Mouse (Mus musculus): ENCODE results near the gene Hgd.

Gene Hgd

DNA sequence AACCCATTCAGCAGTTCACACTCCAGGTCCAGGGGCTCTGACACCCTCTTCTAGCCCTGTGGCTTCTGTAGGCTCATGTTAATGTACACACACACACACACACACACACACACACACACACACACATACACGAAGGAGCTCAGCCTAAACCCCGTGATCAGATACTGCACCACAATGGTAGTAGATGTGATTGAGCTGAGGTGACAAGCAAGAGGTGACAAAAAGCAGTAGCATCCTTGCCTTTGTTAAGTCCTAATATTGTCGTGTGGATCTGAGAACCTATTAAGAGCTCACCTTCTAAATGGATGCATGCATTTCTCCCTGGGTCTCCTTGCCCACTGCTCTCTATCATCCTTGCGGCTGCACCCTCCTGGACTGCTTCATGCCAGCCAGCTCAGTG is 698 bp downstream of the Hgd start:
- no peak for DNase-seq (ENCODE audit: low read depth, low spot score)

DNA sequence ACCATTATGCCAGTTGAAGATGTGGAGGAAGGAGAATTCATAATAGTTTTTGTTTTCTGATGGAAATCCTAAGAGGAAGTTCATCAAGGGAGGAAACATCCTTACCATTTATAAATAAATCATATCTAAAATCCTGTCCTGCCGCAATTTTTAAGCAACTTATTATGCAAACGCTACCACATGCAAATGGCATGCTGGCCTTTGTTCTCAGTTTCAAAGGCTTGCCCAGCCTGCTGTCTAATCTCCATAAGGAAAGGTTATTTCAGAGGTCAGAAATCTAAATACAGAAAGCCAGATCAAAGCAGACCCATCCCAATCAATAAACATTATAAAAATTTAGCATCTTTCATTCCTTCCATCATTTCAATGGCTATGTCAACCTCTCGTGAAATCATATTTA is 1.9 kb downstream of the Hgd start:
- no peak for DNase-seq (ENCODE audit: low read depth, low spot score)

DNA sequence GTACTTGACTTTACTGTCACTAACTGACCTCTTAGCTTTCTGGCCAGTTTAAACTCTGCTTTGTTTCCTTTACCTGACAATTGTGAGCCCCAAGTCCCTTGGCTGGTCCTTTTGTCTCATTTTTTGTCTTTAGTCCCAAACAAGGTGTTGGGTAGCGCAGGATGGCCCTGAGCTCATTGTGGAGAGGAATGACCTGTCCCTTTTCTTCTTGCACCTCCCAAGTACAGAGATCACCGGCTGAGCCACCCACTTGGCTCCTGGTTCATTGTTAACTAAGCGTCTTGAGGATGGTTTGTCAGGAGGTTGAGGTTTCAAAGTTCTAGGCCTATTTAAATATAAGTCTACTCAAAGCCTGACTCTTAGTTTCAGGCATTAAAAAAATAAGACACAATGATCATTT is 3.4 kb downstream of the Hgd start:
- no peak for DNase-seq (ENCODE audit: low read depth, low spot score)

DNA sequence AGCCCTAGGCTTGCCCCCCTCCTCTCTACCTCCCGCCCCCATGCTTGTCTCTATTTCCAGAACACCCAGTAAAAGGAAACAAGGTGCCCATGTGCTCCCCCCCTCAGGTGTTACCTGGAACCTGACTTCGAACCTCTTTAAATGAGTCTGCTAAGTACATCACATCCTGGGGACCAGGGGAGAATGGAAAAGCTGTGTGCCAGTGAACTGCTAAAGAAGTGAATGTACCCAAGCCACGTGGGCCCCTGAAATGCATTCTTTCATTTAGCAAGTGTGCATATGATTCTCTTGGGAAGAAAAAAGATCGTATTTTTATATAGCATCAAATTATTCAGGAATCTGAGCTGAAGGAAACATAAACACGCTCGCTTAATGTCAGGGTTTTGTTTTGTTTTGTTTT is 3.8 kb downstream of the Hgd start:
- no peak for DNase-seq (ENCODE audit: low read depth, low spot score)

DNA sequence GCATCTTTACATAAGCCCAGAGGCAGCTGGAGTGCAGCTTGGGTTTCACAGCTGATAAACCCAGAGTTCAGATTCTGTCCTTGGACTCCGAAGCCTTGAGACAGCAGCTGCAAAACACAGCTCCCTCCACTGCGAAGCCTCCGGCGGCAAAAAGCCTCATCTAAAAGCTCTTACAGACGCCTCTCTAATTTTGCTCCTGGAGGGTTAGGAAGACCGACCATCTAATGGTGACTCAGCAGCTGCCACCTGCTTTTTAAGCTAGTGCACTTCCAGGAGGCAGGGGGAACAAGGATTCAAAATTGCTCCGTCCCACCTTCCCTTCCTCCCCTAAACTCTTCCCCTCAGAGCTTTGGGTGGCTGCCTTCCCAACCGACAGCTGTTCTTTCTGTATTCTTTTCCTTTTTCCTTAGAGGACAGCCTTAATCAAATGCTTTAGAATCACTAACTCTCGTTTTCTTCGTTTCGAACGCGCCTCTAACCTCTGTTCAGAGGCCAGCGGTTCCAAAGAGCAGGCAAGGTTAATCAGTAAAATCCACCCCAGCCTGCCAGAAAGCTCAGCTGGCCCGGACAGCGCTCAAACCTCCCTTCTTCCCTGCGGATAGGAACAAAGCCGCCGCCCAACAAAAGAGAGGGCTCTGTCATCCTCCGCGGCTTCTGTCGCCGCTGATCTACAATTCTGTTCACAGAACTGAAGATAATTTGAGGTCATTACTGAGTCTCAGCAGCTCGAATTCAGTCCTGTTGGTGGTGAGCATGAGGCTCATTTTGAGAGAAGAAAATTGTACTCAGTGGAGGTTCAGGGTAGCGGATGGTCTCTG is 4.5 kb downstream of the Hgd start:
- no peak for DNase-seq (ENCODE audit: low read depth, low spot score)

DNA sequence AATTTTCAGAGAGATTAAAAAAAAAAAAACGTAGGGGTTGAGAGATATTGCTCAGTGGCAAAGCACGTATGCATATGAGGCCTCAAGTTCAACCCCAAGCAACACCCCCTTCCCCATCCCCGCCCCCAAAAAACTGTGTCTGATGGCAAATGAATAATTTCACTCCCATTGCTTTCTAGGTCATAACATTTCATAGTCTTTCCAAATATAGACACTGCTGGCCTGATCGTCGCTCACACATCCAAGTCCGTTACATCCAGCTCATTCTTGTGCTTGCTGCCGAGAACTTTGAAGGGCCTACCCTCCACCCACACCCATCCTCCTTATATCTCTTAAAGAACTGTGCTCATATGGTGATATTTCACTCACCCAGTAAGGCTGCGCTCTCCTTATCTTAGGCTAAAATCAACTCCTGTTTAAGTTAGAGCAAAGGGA is 5.2 kb downstream of the Hgd start:
- no peak for DNase-seq (ENCODE audit: low read depth, low spot score)

DNA sequence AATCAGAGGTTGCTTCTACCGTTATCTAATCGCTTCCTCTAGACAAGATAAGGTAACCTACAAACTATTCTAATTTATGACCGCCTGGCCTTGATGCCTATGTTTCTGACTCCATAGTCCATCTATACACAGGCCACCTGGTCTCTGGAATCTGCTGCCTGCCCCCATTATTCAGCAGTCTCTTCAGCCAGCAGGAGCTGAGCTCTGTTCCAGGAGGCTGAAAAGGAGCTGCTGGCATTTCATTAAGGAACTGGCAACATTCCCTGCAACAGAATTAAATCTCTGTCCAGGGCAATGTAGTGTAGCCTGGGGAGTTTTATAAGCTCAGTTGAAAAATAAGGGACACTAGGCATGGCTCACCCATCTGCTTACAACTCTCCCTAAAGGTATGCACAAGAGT is 11.0 kb downstream of the Hgd start:
- no peak for DNase-seq (ENCODE audit: low read depth, low spot score)

DNA sequence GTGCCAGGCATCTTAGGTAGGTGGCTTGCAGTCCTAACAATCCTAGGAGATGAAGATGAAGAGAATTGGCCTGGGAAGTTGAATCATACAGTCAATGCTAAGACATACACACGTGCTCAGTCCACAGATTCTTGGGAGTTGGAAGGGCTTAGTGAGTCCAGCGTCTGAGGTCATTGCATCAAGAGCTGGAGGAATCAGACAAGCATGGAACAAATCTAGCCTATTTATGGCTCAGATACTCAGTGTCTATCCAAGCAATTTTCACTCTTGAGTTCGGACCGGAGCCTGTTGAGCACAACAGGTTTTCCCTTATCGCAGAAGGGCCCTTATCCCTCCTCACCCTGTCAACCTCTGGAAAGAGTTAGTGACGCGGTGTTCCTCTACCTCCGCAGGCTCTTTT is 11.6 kb downstream of the Hgd start:
- no peak for DNase-seq (ENCODE audit: low read depth, low spot score)

DNA sequence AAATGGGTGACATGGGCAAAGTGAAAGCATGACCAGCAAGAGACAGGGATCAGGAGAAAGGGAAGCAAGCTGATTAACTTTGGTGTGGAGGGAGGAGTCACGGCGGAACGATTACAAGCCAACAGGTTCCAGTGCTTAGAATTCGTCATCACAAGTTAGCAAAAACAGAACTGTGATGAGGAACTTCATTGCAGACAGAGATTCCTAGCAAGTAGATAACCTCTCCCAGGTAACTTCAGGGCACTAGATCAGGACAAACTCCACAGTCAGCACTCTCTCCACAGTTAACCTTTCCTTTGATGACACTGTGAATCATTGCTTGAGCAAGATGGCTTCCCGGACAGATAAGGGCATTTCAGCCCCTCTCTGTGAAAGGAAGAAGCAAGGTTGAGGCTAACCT is 17.5 kb downstream of the Hgd start:
- peak; percentile 71 for DNase-seq (ENCODE audit: low read depth, low spot score)

DNA sequence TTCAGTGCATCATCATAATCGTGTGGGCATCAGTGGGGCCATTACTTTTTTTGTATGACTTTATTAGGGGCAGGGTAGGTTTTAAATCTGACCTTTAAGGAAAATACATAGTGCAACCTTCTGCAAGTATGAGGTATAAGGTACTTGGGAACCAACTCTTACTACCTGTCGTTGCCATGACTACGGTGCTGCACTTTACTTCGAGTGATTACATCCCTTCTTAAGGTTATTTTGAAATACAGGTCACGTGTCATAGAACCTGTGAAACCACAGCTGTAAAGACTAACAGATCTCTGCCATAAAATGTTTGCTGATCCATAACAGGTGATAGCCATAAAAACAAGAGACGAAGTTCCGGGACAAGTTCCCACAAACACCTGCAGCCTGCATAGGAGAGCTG is 18.5 kb downstream of the Hgd start:
- no peak for DNase-seq (ENCODE audit: low read depth, low spot score)

DNA sequence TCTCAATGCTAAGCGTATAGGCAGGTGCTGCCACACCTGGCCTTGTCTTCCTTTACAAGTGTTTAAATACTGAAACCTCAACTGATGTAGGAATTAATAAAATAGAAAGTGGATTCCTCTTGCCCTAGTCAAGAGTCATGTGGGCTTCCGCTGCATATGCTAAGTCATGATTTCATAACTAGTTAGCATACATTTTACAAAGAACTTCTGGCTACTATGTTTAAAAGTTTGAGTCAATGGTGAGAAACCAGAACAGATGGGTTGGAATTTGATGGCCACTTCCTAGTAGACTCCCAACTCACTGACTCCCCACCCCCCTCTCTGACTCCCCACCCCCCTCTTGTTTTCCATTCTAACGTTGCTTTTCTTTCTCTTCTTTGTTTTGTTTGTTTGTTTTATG is 19.4 kb downstream of the Hgd start:
- DNase-seq (ENCODE audit: low read depth, low spot score), result no peak

DNA sequence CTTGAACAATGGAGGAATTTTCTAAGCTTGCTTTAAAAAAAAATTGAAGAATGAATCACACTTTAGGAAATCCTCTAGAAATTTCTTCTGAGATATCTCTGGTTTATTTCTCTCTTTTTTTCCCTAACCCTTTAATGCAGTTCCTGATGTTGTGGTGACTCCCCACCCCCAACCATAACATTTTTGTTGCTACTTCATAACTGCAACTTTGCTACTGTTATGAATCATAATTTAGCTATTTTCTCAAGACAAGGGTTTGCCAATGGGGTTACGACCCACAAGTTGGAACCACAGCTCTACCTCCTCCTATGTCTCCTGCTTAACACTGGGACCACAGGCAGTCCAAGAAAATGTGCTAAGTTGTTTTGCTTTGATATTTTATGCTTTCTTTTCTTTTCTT is 23.5 kb downstream of the Hgd start:
- no peak for DNase-seq (ENCODE audit: low read depth, low spot score)

DNA sequence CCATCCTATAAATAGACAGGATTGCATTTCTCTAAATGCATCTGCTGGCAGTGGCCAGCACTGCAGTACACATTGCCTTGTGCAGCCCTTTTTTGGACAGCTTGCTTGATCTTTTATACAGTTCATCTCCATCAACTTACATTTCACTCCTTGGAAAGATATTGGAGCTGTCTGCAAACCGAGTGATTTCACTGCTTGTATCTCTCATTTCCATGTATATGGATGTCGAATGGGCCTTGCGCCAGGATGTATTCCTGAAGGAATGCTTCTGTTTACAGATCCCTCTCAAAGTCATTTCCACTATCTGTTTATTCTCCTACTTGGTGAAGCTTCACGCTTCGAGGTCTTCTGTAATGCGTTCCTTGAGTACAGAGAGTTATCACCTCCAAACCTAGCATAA is 24.3 kb downstream of the Hgd start:
- no peak for DNase-seq (ENCODE audit: low read depth, low spot score)

DNA sequence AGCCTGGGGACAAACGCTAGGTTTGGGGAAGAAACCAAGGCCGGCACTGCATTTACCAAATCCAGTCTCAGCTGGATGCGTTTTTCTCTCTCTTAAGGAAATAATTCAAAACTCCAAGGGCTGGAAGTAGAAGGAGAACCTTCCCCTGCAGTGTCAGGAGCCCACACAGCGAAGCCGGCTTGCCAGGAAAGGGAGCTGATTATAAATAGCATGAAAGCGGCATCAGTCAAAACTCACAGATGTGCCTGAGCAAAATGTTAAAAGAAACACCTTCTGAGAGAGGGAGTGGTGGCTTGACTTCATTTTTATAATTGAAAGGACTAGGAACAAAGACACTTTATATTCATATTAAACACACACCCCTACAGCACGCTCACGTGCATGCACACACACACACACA is 30.4 kb downstream of the Hgd start:
- no peak for DNase-seq (ENCODE audit: low read depth, low spot score)

DNA sequence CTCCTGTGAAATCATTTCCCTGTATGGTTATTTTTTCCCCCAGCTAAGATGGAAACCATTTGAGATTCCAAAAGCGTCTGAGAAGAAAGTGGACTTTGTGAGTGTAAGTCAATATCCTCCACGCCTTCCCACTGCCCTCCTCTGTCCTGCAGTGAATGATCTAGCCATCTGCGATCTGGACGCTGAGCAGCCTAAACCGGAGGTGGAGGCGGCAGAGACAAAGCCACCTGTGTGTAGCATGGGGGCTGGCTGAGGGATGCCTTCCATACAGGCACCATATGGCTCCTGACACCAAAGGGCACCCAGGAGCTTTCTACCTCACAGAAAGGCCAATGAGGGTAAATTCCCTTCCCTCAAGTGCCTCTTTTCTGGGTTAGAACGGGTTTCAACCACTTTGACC is 31.1 kb downstream of the Hgd start:
- no peak for DNase-seq (ENCODE audit: low read depth, low spot score)

DNA sequence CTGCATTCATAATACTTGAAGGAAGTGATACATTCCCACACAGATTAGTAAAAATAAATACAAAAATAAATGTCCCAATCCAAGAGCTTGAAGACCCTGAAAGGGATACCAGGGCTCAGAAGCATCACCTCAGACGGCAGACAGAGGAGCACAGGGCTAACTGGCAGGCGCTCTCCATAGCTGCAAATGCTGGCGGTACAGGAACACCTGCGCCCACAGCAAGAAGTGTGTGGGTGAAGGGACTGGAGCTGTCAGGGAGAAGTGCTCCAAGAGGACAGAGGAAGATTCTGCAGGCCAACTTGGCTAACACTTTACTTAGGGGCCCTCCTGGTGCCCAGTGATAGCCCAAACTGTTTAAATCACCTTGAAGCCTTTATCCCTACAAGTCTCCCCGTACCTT is 32.1 kb downstream of the Hgd start:
- no peak for DNase-seq (ENCODE audit: low read depth, low spot score)

DNA sequence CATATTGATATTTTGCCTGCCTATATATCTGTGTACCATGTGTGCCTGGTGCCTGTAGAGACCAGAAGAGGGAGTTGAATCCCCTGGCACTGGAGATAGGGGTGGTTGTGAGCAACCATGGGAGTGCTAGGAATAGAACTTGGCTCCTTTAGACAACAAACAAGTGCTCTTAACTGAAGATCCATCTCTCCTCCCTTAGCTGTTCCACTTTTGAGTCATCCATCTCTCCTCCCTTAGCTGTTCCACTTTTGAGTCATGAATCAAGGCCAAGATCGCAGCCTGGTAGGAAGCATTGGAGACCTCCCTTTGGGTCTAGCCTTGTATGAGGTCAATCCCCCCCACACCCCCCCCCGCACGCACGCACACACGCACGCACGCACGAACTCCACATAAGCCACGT is 34.6 kb downstream of the Hgd start:
- DNase-seq (ENCODE audit: low read depth, low spot score), result no peak

DNA sequence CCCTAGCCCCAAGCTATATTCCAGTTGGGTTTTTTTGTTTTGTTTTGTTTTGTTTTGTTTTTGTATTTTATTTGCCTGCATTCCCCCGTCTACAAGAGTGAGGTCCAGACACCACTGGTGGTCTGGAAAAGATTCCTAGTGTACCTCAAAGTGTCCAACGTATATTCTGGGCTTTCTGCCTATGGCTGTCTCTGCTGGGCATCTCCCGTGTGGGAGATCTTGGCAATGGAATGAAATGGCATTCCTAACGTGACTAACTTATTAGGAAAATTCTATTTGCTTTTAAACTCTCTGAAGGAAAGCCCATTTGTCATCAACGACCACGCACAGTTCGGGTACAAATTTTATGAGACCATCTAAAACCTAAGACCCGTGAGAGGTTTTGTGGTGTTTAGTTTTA is 35.5 kb downstream of the Hgd start:
- no peak for DNase-seq (ENCODE audit: low read depth, low spot score)

DNA sequence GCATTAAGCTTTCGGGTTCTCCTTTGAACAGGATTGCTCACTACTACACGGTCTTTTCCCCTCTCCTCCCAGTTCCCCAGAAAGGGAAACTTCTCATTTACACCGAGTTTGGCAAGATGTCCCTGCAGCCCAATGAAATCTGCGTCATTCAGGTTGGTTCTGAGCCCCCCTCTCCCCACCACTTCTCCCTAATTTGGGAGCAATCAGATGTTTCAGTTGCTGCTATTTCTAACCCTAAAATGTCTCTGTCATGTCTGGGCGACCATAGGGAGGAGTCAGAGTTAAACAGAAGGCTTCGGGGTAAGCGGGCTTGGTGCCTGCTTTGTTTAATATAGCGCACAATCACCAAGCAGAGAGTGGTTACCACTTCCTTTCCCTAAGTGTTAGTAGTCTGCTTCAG is 36.2 kb downstream of the Hgd start:
- no peak for DNase-seq (ENCODE audit: low read depth, low spot score)

DNA sequence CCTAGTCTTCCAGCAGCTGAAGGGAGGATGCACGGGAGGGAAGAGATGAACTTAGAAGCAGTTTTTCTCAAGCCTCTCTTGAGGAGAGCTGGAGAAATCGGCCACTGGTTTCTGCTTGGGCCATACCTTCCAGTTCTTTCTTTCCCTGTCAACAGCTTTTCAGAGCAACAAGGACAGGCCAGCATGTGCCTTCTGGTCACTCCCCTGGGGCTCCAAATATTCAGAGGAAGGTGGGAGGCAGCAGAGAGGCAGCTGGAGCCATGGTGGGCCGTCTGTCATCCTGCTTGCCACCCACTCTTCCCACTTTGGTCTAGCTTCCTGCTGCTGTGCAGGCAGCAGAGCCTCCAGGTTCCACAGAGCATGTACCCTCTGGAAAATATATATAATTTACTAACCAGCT is 37.7 kb downstream of the Hgd start:
- no peak for DNase-seq (ENCODE audit: low read depth, low spot score)

DNA sequence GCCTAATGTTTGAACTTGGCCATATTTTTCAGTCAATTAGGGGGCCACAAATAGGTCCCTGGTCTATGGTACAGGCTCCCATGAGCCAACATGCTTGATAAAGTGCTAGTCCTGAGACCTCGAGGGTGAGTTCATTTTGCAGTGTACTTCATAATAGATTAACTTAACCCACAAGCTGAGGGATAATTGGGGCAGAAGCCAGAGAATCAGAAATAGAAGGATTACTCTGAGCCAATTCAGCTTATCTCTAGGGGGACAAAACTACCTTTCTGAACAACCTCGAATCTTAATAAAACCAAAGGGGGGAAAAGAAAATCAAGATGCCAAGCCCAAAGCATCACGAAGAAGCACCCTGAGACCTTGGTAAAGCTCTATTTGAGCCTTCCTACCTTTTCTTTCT is 42.5 kb downstream of the Hgd start:
- DNase-seq (ENCODE audit: low read depth, low spot score), result no peak

DNA sequence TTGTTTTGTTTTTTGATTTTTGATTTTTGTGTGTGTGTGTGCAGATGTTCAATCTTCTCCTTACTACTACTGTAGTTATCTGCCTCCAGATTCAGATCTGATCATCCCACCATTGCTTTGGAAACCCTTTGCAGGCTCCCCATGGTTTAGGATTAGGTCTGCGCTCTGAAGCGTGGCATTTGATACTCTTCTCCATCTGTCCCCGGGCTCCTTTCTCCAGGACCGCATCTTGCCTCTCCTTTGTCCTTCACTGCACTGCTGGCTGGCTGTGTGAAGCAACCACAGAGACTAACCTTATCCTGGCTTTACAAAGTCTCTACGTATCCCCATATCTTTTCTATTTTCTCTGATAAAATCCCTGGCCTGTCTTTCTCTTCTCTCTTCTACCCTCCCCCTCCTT is 43.0 kb downstream of the Hgd start:
- DNase-seq (ENCODE audit: low read depth, low spot score), result no peak

DNA sequence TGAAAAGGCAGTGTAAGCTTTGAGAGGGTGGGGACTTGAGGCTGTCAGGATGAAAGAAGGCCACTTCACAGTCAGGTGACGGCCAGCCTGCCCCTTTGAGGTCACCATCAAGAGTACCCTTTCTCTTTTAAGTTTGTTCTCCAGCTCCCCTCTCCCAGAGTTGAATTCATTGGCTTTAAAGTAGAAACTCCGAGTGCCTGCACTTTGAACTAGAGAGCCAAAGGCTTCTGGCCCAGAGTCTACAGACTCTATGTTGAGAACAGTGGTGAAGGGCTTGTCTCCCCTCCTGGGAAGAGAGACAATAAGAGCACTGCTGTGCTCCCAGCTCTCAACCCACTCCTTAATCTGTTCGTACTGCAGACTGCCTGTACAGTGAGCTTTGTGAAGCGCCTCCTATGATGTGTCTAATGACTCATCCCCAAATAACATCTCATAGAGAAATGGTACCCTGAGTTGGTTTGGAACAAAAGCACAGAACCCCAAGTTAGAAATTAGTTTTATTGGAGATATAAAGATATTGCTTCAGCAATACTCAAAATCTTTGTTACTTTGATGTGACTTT is 46.5 kb downstream of the Hgd start:
- no peak for DNase-seq (ENCODE audit: low read depth, low spot score)

DNA sequence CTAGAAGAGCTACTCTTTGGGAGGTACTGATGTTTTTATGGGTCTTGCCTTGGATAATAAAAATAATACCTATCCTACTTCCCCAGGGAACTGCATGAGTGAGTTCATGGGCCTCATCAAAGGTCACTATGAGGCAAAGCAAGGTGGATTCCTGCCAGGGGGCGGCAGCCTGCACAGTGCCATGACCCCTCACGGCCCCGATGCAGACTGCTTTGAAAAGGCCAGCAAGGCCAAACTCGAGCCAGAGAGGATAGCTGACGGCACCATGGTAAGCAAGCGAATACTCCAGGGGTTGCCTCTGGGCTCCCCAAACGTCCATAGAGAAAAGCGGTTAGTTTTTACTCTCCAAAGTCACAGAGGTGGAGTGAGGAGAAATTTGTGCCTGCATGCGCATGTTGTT is 48.4 kb downstream of the Hgd start:
- no peak for DNase-seq (ENCODE audit: low read depth, low spot score)

Data from A20 (cell line).